ENCODE assay signal across 8 mouse cellular contexts in the genomic region with DNA sequence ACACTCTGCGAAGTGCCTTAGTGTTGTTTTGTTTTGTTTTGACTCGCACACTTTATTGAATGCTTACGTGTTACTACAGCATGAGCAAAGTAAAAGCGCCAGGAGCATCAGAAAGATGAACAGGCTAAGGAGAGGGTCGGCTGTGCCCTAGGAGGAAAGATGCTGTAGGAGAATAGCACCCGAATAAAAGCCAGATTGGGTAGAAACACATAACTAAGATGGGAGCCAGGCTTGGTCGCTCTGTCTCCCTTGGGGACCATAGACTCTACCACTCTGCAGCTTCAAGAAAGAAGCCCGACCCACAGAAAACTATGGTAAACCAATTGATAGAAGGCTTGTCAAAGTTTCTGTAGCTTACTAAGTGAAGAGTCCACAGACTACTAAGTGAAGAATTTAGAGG. TPM values are rescaled to one million over a fixed set of nuclear protein-coding genes. Genes with fewer than 3 reads are reported as not detected.
DNase-seq lines count a peak whose midpoint lies in the region; ATAC-seq and TF ChIP-seq lines count a peak whose summit lies in the region.

No protein-coding gene starts in this region.

- H3K4me1 ChIP-seq in cortical plate, adult 2 months (ENCODE audit: control insufficient read depth, insufficient read depth, low read length), result peaks cover 7% of the 10 kb centered on the region
- peaks cover 13% of the 10 kb centered on the region for H3K4me1 ChIP-seq in hindbrain, embryonic 16.5 days (ENCODE audit: control insufficient read depth, insufficient read depth, low read depth, low read length)
- H3K4me1 ChIP-seq in midbrain, embryonic 15.5 days, result peaks cover 21% of the 10 kb centered on the region

- peak overlapping the region; percentile 89 for H3K27ac ChIP-seq in layer of hippocampus, adult 2 months
- H3K27ac ChIP-seq in cortical plate, adult 2 months (ENCODE audit: insufficient read depth, low read length), result no peak overlapping the region
- H3K27ac ChIP-seq in hindbrain, embryonic 16.5 days (ENCODE audit: low read depth, low read length), result peak overlapping the region; percentile 46; the same call in 1 of the 2 replicates
- peak overlapping the region; percentile 61 for H3K27ac ChIP-seq in midbrain, embryonic 15.5 days

- no peak for TF ChIP-seq POLR2A in cortical plate, adult 2 months (IDR thresholded peaks at IDR 0.05; ENCODE audit: extremely low read depth, insufficient read depth, low read length)

- H3K27me3 ChIP-seq in hindbrain, embryonic 16.5 days (replicated peaks; ENCODE audit: control insufficient read depth, insufficient read depth, low read length), result no peaks in the 10 kb centered on the region
- no peaks in the 10 kb centered on the region for H3K27me3 ChIP-seq in midbrain, embryonic 15.5 days (replicated peaks)

- H3K9ac ChIP-seq in hindbrain, embryonic 16.5 days (ENCODE audit: low read depth, low read length), result peak overlapping the region; percentile 88
- H3K9ac ChIP-seq in midbrain, embryonic 15.5 days, result peak overlapping the region; percentile 71

- peak overlapping the region; percentile 66 for H3K4me3 ChIP-seq in layer of hippocampus, adult 2 months
- H3K4me3 ChIP-seq in cortical plate, adult 2 months (ENCODE audit: insufficient read depth, low read length), result peak overlapping the region; percentile 75
- H3K4me3 ChIP-seq in hindbrain, embryonic 16.5 days (ENCODE audit: low read length), result peak overlapping the region; percentile 85
- peak overlapping the region; percentile 67 for H3K4me3 ChIP-seq in midbrain, embryonic 15.5 days

- peak overlapping the region; percentile 93 for H3K4me2 ChIP-seq in hindbrain, embryonic 16.5 days (ENCODE audit: low read length)
- peak overlapping the region; percentile 85 for H3K4me2 ChIP-seq in midbrain, embryonic 15.5 days

- no peak for DNase-seq in layer of hippocampus, adult 2 months (ENCODE audit: low spot score in 2 of 2)
- DNase-seq in layer of hippocampus, adult 9-11 months, result no peak
- no peak for DNase-seq in retina, postnatal 1 day
- DNase-seq in cerebellum, adult 9-10 months, result no peak
- DNase-seq in layer of hippocampus, adult 8-10 months (ENCODE audit: low spot score in 2 of 2), result no peak

- no peaks in the 10 kb centered on the region for H3K36me3 ChIP-seq in hindbrain, embryonic 16.5 days (ENCODE audit: control insufficient read depth, insufficient read depth, low read length)
- H3K36me3 ChIP-seq in midbrain, embryonic 15.5 days (replicated peaks), result no peaks in the 10 kb centered on the region

- ATAC-seq in hindbrain, embryonic 16.5 days, result no peak
- ATAC-seq in midbrain, embryonic 15.5 days (replicated peaks), result peak; percentile 45

- TF ChIP-seq CTCF in layer of hippocampus, adult 2 months (conservative IDR thresholded peaks at IDR 0.05), result no peak
- no peak for TF ChIP-seq CTCF in cortical plate, adult 2 months (IDR thresholded peaks at IDR 0.05; ENCODE audit: extremely low read depth, insufficient read depth, low read length)

- no peaks in the 10 kb centered on the region for H3K9me3 ChIP-seq in hindbrain, embryonic 16.5 days (ENCODE audit: control insufficient read depth, low read length)
- H3K9me3 ChIP-seq in midbrain, embryonic 15.5 days, result no peaks in the 10 kb centered on the region

- WGBS in hindbrain, embryonic 16.5 days, result 5% methylated on average over 8 of the region's 8 CpGs
- WGBS in midbrain, embryonic 15.5 days, result 7% methylated on average over 8 of the region's 8 CpGs

RNA-seq across cellular contexts. Expression of gene Mccc2, which starts 0.5 kb away (rescaled TPM):
- 10 to 100 TPM; 29.0 to 30.7 TPM for total RNA-seq in layer of hippocampus, adult 2 months (2021)
- polyA plus RNA-seq in cortical plate, adult 2 months (2012; rRNA removed), result 17.5 and 17.6 TPM in 2 replicates
- 39.2 and 41.8 TPM in 2 replicates for polyA plus RNA-seq in hindbrain, embryonic 16.5 days (2015; fragmentation: Nextera tagmentation; extraction: Ambion mirVana)
- polyA plus RNA-seq in midbrain, embryonic 15.5 days (2015; fragmentation: Nextera tagmentation; extraction: Ambion mirVana), result 29.9 and 30.0 TPM in 2 replicates
- 10 to 100 TPM; 27.8 to 37.0 (median 29.8) TPM for total RNA-seq in layer of hippocampus, adult 8-10 months (2022)
